Mouse (Mus musculus) limb, embryonic 11.5 days (tissue): Measurements from ENCODE around the gene Sap30bp. TPM values are rescaled to one million over a fixed set of nuclear protein-coding genes. Genes with fewer than 3 reads are reported as not detected.

Source experiments
- ATAC-seq: fragments of 200-750 bp; cut with Nextera tagmentation; 2 replicates; pipeline ENCODE4 v1.8.0; 2017; ENCODE audit warnings: low read depth; ENCODE audit not compliant: insufficient number of reproducible peaks, low FRiP score, low TSS enrichment
- DNase-seq: peaks from one replicate; pipeline ENCODE4 v3.0.0-alpha.2; 2015; ENCODE audit warnings: low spot score
- H3K27ac ChIP-seq: fragments of 300-500 bp; sonication (generic); replicated peaks from 2 replicates; pipeline ENCODE4 v1.5.1; 2014; ENCODE audit warnings: low read depth, mild to moderate bottlenecking, low read length
- H3K27me3 ChIP-seq: fragments of 300-500 bp; sonication (generic); 2 replicates; pipeline ENCODE4 v1.6.1; 2014; ENCODE audit warnings: mild to moderate bottlenecking, low read length, mixed read lengths; ENCODE audit not compliant: control insufficient read depth, insufficient read depth
- H3K36me3 ChIP-seq: fragments of 300-500 bp; sonication (generic); 2 replicates; pipeline ENCODE4 v1.6.1; 2014; ENCODE audit warnings: mild to moderate bottlenecking, low read length, moderate library complexity, mixed read lengths; ENCODE audit not compliant: control insufficient read depth, insufficient read depth
- H3K4me1 ChIP-seq: fragments of 300-500 bp; sonication (generic); 2 replicates; pipeline ENCODE4 v1.6.1; 2014; ENCODE audit warnings: low read length, mixed read lengths; ENCODE audit not compliant: control insufficient read depth, insufficient read depth
- H3K4me2 ChIP-seq: fragments of 300-500 bp; sonication (generic); 2 replicates; pipeline ENCODE4 v1.6.1; 2014; ENCODE audit warnings: low read depth, mild to moderate bottlenecking, moderate library complexity; ENCODE audit not compliant: severe bottlenecking
- H3K4me3 ChIP-seq: fragments of 300-500 bp; sonication (generic); 2 replicates; pipeline ENCODE4 v1.5.1; 2014; ENCODE audit warnings: low read depth, low read length
- H3K9ac ChIP-seq: fragments of 300-500 bp; sonication (generic); 2 replicates; pipeline ENCODE4 v1.6.1; 2014; ENCODE audit warnings: mild to moderate bottlenecking, low read length
- H3K9me3 ChIP-seq: fragments of 300-500 bp; sonication (generic); 2 replicates; pipeline ENCODE4 v1.6.1; 2016; ENCODE audit warnings: low read length; ENCODE audit not compliant: control insufficient read depth
- WGBS: fragments of 180-500 bp; shearing (Covaris S2); extraction: QIAGEN DNeasy Blood & Tissue Kit; methylation state at CpG from one replicate; pipeline ENCODE4 v1.1.7; 2014; 5-methylcytosine and 5-hydroxymethylcytosine counted together
- polyA plus RNA-seq: library from polyadenylated mRNA; unstranded; fragments of >200 nt; fragmentation: Nextera tagmentation; extraction: Ambion mirVana; gene quantifications from 2 replicates; pipeline ENCODE4 v1.2.1, GENCODE M21; 2014

Sap30bp gene
- 50.7 and 56.2 TPM in 2 replicates for polyA plus RNA-seq

GRCm38 (mm10) chr11:115933108-115933746, at the start of gene Sap30bp, which contains the start of gene Recql5:
Gene Sap30bp, plus strand, starts transcription at chr11:115933282.
Gene Recql5, minus strand, starts transcription at chr11:115933477.
- H3K27me3 ChIP-seq = no peaks in the 10 kb centered on the region
- peak; percentile 98 for ATAC-seq
- H3K36me3 ChIP-seq = 0 out of 2 replicates have a peak, but pooled peaks cover 4% of the 10 kb centered on the region
- peaks cover 13% of the 10 kb centered on the region for H3K4me1 ChIP-seq
- no peak within 1 kb of the TSS for H3K27ac ChIP-seq
- H3K4me2 ChIP-seq = peak within 1 kb of the TSS; percentile 91
- DNase-seq = peak; percentile 99
- H3K9me3 ChIP-seq = no peaks in the 10 kb centered on the region
- peak within 1 kb of the TSS; percentile 70 for H3K9ac ChIP-seq
- WGBS = under 1% methylated on average over 28 of the region's 28 CpGs
- H3K4me3 ChIP-seq = peak within 1 kb of the TSS; percentile 77

- Histone ChIP-seq H3K4me1 (no peaks in the 10 kb centered on the region), H3K9me3 (no peaks in the 10 kb centered on the region), H3K4me2 (no peak overlapping the region), H3K36me3 (no peaks in the 10 kb centered on the region), H3K4me3 (no peak overlapping the region), H3K27ac (no peak overlapping the region), H3K27me3 (peaks cover 10% of the 10 kb centered on the region), H3K9ac (no peak overlapping the region)
- ATAC-seq = no peak
- 99% methylated on average over 3 of the region's 3 CpGs for WGBS
- no peak for DNase-seq
These were observed 48.7 kb upstream of the Sap30bp start for GRCm38 (mm10) chr11:115884361-115884760.

- WGBS = 75% methylated on average over 11 of the region's 11 CpGs
- H3K9me3 ChIP-seq = no peaks in the 10 kb centered on the region
- H3K36me3 ChIP-seq = no peaks in the 10 kb centered on the region
- DNase-seq (no peak), ATAC-seq (no peak)
- no peak overlapping the region for H3K4me2 ChIP-seq
- no peak overlapping the region for H3K4me3 ChIP-seq
- no peak overlapping the region for H3K27ac ChIP-seq
- no peak overlapping the region for H3K9ac ChIP-seq
- H3K4me1 ChIP-seq = no peaks in the 10 kb centered on the region
- peaks cover 10% of the 10 kb centered on the region for H3K27me3 ChIP-seq
These were observed 47.8 kb upstream of the Sap30bp start for GRCm38 (mm10) chr11:115885281-115885680.

- DNase-seq = no peak
- Histone ChIP-seq H3K4me3 (no peak overlapping the region), H3K27ac (no peak overlapping the region), H3K9ac (no peak overlapping the region), H3K27me3 (peaks cover 10% of the 10 kb centered on the region), H3K36me3 (no peaks in the 10 kb centered on the region), H3K4me2 (no peak overlapping the region), H3K9me3 (no peaks in the 10 kb centered on the region), H3K4me1 (0 out of 2 replicates have a peak, but pooled peaks cover 1% of the 10 kb centered on the region)
- 89% methylated on average over 11 of the region's 11 CpGs for WGBS
- 0 out of 2 replicates have a peak, but pooled peaks have one; percentile 18 for ATAC-seq
These were observed 46.6 kb upstream of the Sap30bp start for GRCm38 (mm10) chr11:115886446-115886845.

GRCm38 (mm10) chr11:115888020-115888419, 45.1 kb upstream of the Sap30bp start:
- WGBS = 82% methylated on average over 5 of the region's 5 CpGs
- Histone ChIP-seq H3K9ac (no peak overlapping the region), H3K27me3 (peaks cover 1% of the 10 kb centered on the region), H3K36me3 (no peaks in the 10 kb centered on the region; the same call in 1 of the 2 replicates), H3K4me2 (no peak overlapping the region), H3K27ac (no peak overlapping the region), H3K4me1 (0 out of 2 replicates have a peak, but pooled peaks cover 2% of the 10 kb centered on the region), H3K9me3 (no peaks in the 10 kb centered on the region), H3K4me3 (no peak overlapping the region)
- no peak for ATAC-seq
- DNase-seq = no peak

- no peak for DNase-seq
- H3K4me1 ChIP-seq = 0 out of 2 replicates have a peak, but pooled peaks cover 2% of the 10 kb centered on the region
- H3K27ac ChIP-seq = no peak overlapping the region
- no peaks in the 10 kb centered on the region; the same call in 1 of the 2 replicates for H3K36me3 ChIP-seq
- no peaks in the 10 kb centered on the region for H3K27me3 ChIP-seq
- H3K9me3 ChIP-seq = no peaks in the 10 kb centered on the region
- no peak for ATAC-seq
- H3K4me3 ChIP-seq = no peak overlapping the region
- WGBS = 81% methylated on average over 6 of the region's 6 CpGs
- no peak overlapping the region for H3K9ac ChIP-seq
- no peak overlapping the region for H3K4me2 ChIP-seq
These were observed 43.9 kb upstream of the Sap30bp start for GRCm38 (mm10) chr11:115889159-115889558.

GRCm38 (mm10) chr11:115892213-115892612, 40.9 kb upstream of the Sap30bp start:
- H3K27me3 ChIP-seq = no peaks in the 10 kb centered on the region
- no peak overlapping the region for H3K4me2 ChIP-seq
- H3K36me3 ChIP-seq = peaks cover 4% of the 10 kb centered on the region; the same call in 1 of the 2 replicates
- no peaks in the 10 kb centered on the region for H3K9me3 ChIP-seq
- 75% methylated on average over 6 of the region's 6 CpGs for WGBS
- no peak for DNase-seq
- H3K4me1 ChIP-seq = 0 out of 2 replicates have a peak, but pooled peaks cover 2% of the 10 kb centered on the region
- no peak for ATAC-seq
- no peak overlapping the region for H3K9ac ChIP-seq
- H3K27ac ChIP-seq = no peak overlapping the region
- no peak overlapping the region for H3K4me3 ChIP-seq

GRCm38 (mm10) chr11:115893071-115893470, 40.0 kb upstream of the Sap30bp start:
- H3K27ac ChIP-seq = no peak overlapping the region
- H3K4me1 ChIP-seq = 0 out of 2 replicates have a peak, but pooled peaks cover 2% of the 10 kb centered on the region
- H3K9ac ChIP-seq = no peak overlapping the region
- WGBS = 90% methylated on average over 9 of the region's 9 CpGs
- H3K9me3 ChIP-seq = no peaks in the 10 kb centered on the region
- no peak overlapping the region for H3K4me3 ChIP-seq
- ATAC-seq (no peak), DNase-seq (no peak)
- no peak overlapping the region for H3K4me2 ChIP-seq
- peaks cover 4% of the 10 kb centered on the region; the same call in 1 of the 2 replicates for H3K36me3 ChIP-seq
- H3K27me3 ChIP-seq = no peaks in the 10 kb centered on the region
